Comparison of ENCODE assay signal across 8 mouse cellular contexts in the genomic region with DNA sequence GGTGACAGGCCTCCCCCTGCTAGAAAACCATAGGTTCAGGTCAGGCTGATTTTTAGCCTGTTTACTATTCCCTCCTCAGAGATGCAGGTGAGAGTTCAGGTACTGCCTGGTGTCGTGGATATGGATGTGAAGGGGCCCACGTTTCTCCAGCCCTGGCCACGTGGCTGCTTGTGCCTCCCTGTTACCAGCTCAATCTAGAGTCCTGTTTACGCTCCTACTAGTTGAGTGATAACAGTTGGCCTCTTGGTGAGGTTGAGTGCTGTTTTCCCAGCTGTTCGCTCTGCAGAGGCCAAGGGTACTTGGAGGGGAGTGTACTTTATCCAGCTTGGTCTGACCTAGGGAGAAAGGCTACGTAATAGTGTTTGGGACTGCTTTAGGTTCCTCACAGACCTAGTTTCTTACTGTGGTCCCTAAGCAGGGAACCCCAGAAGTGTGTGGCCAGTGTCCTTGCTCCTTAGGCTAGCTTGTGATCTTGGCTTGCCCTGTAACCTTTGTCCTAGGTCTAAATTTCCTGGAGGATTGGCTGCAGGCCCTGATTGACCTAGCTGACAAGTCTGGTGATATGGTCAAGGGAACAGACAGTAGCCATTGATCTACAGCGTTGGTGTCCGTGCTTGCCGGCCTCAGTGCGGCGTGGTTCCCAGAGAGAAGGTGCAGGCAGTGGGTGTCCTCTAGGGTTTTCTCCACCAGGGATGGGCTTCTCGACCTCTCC. TPM values are rescaled to one million over a fixed set of nuclear protein-coding genes. Genes with fewer than 3 reads are reported as not detected.
DNase-seq lines count a peak whose midpoint lies in the region; ATAC-seq and TF ChIP-seq lines count a peak whose summit lies in the region.

No protein-coding gene starts in this region.

- no peaks in the 10 kb centered on the region for H3K27me3 ChIP-seq in forebrain, postnatal 0 days (ENCODE audit: insufficient read depth, low read length)

- H3K27ac ChIP-seq in forebrain, postnatal 0 days (ENCODE audit: low read depth, low read length): no peak overlapping the region

- H3K36me3 ChIP-seq in forebrain, postnatal 0 days (ENCODE audit: insufficient read depth): no peaks in the 10 kb centered on the region

- peak overlapping the region; percentile 72 for H3K4me3 ChIP-seq in forebrain, postnatal 0 days (ENCODE audit: low read depth, low read length)

- no peak for ATAC-seq in forebrain, postnatal 0 days

- no peak for TF ChIP-seq CTCF in forebrain, postnatal 0 days (IDR thresholded peaks at IDR 0.05; ENCODE audit: low read depth)

- no peaks in the 10 kb centered on the region for H3K9me3 ChIP-seq in forebrain, postnatal 0 days (ENCODE audit: low read length)

- WGBS in forebrain, postnatal 0 days: 74% methylated on average over 12 of the region's 12 CpGs

- H3K4me1 ChIP-seq in forebrain, postnatal 0 days (ENCODE audit: insufficient read depth): peaks cover 6% of the 10 kb centered on the region; the same call in 1 of the 2 replicates

- H3K9ac ChIP-seq in forebrain, postnatal 0 days: peak overlapping the region; percentile 82; the same call in 1 of the 2 replicates

- DNase-seq in thymus, postnatal 14 days: peak; percentile 14
- DNase-seq in thymus, postnatal 0 days (ENCODE audit: low spot score): no peak
- no peak for DNase-seq in forebrain, postnatal 0 days
- DNase-seq in kidney, adult 9 months: peak; percentile 88
- DNase-seq in lung, postnatal 10 days: peak; percentile 52
- DNase-seq in urinary bladder, adult 2 months (ENCODE audit: low spot score): no peak
- DNase-seq in Muller cell, postnatal 12 days (ENCODE audit: inconsistent ontology term): no peak
- no peak for DNase-seq in layer of hippocampus, adult 8-10 months (ENCODE audit: low spot score in 2 of 2)

- peak overlapping the region; percentile 73 for H3K4me2 ChIP-seq in forebrain, postnatal 0 days (ENCODE audit: low read depth)

RNA-seq across cellular contexts. Expression of a gene that starts 1.7 kb away (rescaled TPM):
- polyA plus RNA-seq in thymus, postnatal 0 days (2015; fragmentation: Nextera tagmentation; extraction: Ambion mirVana): 73.2 and 75.3 TPM in 2 replicates
- 61.1 and 64.2 TPM in 2 replicates for total RNA-seq in forebrain, postnatal 0 days (2014; rRNA removed)
- polyA plus RNA-seq in forebrain, postnatal 0 days (2015; fragmentation: Nextera tagmentation; extraction: Ambion mirVana): 53.7 and 53.9 TPM in 2 replicates
- polyA plus RNA-seq in urinary bladder, adult 2 months (2012; rRNA removed): 78.4 and 96.7 TPM in 2 replicates
- 100 to 1,000 TPM in 2 of 4 experiments, 10 to 100 TPM in 2; 72.2 to 109 (median 97.5) TPM for total RNA-seq in layer of hippocampus, adult 8-10 months (2022)

RNA-seq across cellular contexts. Expression of a gene that starts 40.1 kb away (rescaled TPM):
- 24.6 and 28.7 TPM in 2 replicates for polyA plus RNA-seq in thymus, postnatal 0 days (2015; fragmentation: Nextera tagmentation; extraction: Ambion mirVana)
- 7.5 and 8.7 TPM in 2 replicates for total RNA-seq in forebrain, postnatal 0 days (2014; rRNA removed)
- 26.3 and 28.1 TPM in 2 replicates for polyA plus RNA-seq in forebrain, postnatal 0 days (2015; fragmentation: Nextera tagmentation; extraction: Ambion mirVana)
- 16.7 and 17.1 TPM in 2 replicates for polyA plus RNA-seq in urinary bladder, adult 2 months (2012; rRNA removed)
- total RNA-seq in layer of hippocampus, adult 8-10 months (2022): 10 to 100 TPM; 25.9 to 34.2 (median 29.8) TPM

RNA-seq across cellular contexts. Expression of a gene that starts 40.1 kb away (rescaled TPM):
- 134 and 145 TPM in 2 replicates for polyA plus RNA-seq in thymus, postnatal 0 days (2015; fragmentation: Nextera tagmentation; extraction: Ambion mirVana)
- 144 and 219 TPM in 2 replicates for total RNA-seq in forebrain, postnatal 0 days (2014; rRNA removed)
- polyA plus RNA-seq in forebrain, postnatal 0 days (2015; fragmentation: Nextera tagmentation; extraction: Ambion mirVana): 205 and 246 TPM in 2 replicates
- 85.8 and 97.5 TPM in 2 replicates for polyA plus RNA-seq in urinary bladder, adult 2 months (2012; rRNA removed)
- 100 to 1,000 TPM; 559 to 594 (median 575) TPM for total RNA-seq in layer of hippocampus, adult 8-10 months (2022)

Comparison
In these comparisons a context has a peak if more than half of its experiments do, and no peak if none do; other contexts are left out.
1. DNase-seq: peak in thymus, postnatal 14 days (single experiment), kidney, adult 9 months (single experiment) and lung, postnatal 10 days (single experiment); none in thymus, postnatal 0 days (single experiment), forebrain, postnatal 0 days (single experiment), urinary bladder, adult 2 months (single experiment), Muller cell, postnatal 12 days (single experiment) and layer of hippocampus, adult 8-10 months (0 of 2).